Mouse (Mus musculus) neural tube, embryonic 12.5 days (tissue): ENCODE data around the gene Mboat1. TPM values are rescaled to one million over a fixed set of nuclear protein-coding genes. Genes with fewer than 3 reads are reported as not detected.

Experiments used
- ATAC-seq: fragments of 200-750 bp; cut with Nextera tagmentation; 2 replicates; pipeline ENCODE4 v1.8.0; 2017; ENCODE audit warnings: low read depth, mild to moderate bottlenecking, moderate TSS enrichment, moderate library complexity; ENCODE audit not compliant: low FRiP score
- H3K27ac ChIP-seq: fragments of 300-500 bp; sonication (generic); 2 replicates; pipeline ENCODE4 v1.5.1; 2016
- H3K27me3 ChIP-seq: fragments of 300-500 bp; sonication (generic); replicated peaks from 2 replicates; pipeline ENCODE4 v1.6.1; 2016; ENCODE audit warnings: mild to moderate bottlenecking
- H3K36me3 ChIP-seq: fragments of 300-500 bp; sonication (generic); 2 replicates; pipeline ENCODE4 v1.6.1; 2016; ENCODE audit warnings: mild to moderate bottlenecking
- H3K4me1 ChIP-seq: fragments of 300-500 bp; sonication (generic); 2 replicates; pipeline ENCODE4 v1.6.1; 2016
- H3K4me2 ChIP-seq: fragments of 300-500 bp; sonication (generic); replicated peaks from 2 replicates; pipeline ENCODE4 v1.6.1; 2016; ENCODE audit warnings: mild to moderate bottlenecking
- H3K4me3 ChIP-seq: fragments of 300-500 bp; sonication (generic); 2 replicates; pipeline ENCODE4 v1.5.1; 2016
- H3K9ac ChIP-seq: fragments of 300-500 bp; sonication (generic); 2 replicates; pipeline ENCODE4 v1.6.1; 2016; ENCODE audit warnings: mild to moderate bottlenecking
- H3K9me3 ChIP-seq: fragments of 300-500 bp; sonication (generic); 2 replicates; pipeline ENCODE4 v1.6.1; 2016; ENCODE audit warnings: mild to moderate bottlenecking
- WGBS: fragments of 180-500 bp; shearing (Covaris S2); methylation state at CpG from one replicate; pipeline ENCODE4 v1.1.7; 2016; 5-methylcytosine and 5-hydroxymethylcytosine counted together
- polyA plus RNA-seq: library from polyadenylated mRNA; unstranded; fragments of >200 nt; fragmentation: Nextera tagmentation; extraction: Ambion mirVana; gene quantifications from 2 replicates; pipeline ENCODE4 v1.2.1, GENCODE M21; 2016

Mboat1 gene
- polyA plus RNA-seq, 1 experiment from 2014 or later = 3.4 TPM

DNA sequence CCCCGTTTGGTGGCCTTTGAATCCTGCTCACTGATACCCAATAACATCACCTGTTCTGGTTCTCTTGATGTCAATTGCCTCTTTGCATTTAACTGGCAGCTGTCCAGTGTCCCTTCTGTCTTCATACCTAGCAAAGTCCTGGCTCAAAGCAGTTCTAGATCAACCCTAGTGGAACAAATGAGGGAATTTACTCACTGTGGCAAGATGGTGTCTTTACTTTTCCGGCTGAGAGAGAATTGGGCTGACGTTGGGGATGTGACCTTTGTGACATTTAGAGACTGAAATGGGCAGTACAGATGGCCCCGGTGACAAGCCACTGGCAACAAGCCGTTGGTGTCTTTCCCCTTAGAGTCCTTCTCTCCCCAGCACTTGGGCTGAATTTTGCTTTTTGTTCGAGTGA is 118.1 kb downstream of the Mboat1 start:
- no peaks in the 10 kb centered on the region for H3K9me3 ChIP-seq
- WGBS = 53% methylated on average over 6 of the region's 6 CpGs

DNA sequence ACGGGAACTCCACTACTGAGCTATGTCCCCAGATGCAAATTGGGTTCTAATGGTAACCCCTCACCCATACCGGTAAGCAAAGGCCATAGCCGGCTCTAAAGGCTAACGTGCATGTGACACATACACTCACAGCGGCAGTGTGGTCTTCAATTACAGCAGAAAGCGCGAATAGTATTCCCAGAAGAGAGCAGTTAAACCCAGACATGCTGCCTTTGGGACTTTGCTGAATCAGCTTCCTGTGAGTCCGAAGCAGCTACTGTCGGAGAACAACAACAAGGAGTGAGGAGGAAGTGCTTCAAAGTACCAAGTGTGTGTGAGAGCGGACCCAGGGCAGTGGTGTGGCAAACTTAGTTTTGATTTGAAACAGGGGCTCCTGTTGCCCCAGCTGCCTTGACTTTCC is 122.5 kb downstream of the Mboat1 start:
- Histone ChIP-seq H3K4me2 (no peak overlapping the region), H3K9me3 (no peaks in the 10 kb centered on the region), H3K4me1 (peaks cover 7% of the 10 kb centered on the region), H3K4me3 (no peak overlapping the region), H3K36me3 (no peaks in the 10 kb centered on the region), H3K27ac (no peak overlapping the region), H3K27me3 (no peaks in the 10 kb centered on the region), H3K9ac (no peak overlapping the region)
- no peak for ATAC-seq
- 71% methylated on average over 10 of the region's 10 CpGs for WGBS

More for the DNA sequence above, 118.1 kb downstream of the Mboat1 start:
- H3K27me3 ChIP-seq = 0 out of 2 replicates have a peak, but pooled peaks cover 3% of the 10 kb centered on the region
- H3K4me2 ChIP-seq = no peak overlapping the region
- ATAC-seq = no peak
- H3K4me1 ChIP-seq = peaks cover 12% of the 10 kb centered on the region
- no peak overlapping the region for H3K27ac ChIP-seq
- no peak overlapping the region for H3K4me3 ChIP-seq
- H3K9ac ChIP-seq = no peak overlapping the region
- no peaks in the 10 kb centered on the region for H3K36me3 ChIP-seq

- Histone ChIP-seq H3K36me3 (no peaks in the 10 kb centered on the region), H3K9me3 (no peaks in the 10 kb centered on the region), H3K9ac (no peak overlapping the region), H3K4me1 (peaks cover 2% of the 10 kb centered on the region), H3K4me2 (no peak overlapping the region), H3K27ac (no peak overlapping the region), H3K4me3 (no peak overlapping the region), H3K27me3 (no peaks in the 10 kb centered on the region)
- no peak for ATAC-seq
- 94% methylated on average over 9 of the region's 9 CpGs for WGBS
Measured at GRCm38 (mm10) chr13:30259326-30259725, 123.0 kb downstream of the Mboat1 start.

GRCm38 (mm10) chr13:30259912-30260560 is 123.7 kb downstream of the Mboat1 start:
- H3K4me2 ChIP-seq = no peak overlapping the region
- WGBS = 14% methylated on average over 8 of the region's 8 CpGs
- no peaks in the 10 kb centered on the region for H3K4me1 ChIP-seq
- H3K36me3 ChIP-seq = no peaks in the 10 kb centered on the region
- no peak overlapping the region for H3K27ac ChIP-seq
- no peak overlapping the region for H3K4me3 ChIP-seq
- no peaks in the 10 kb centered on the region for H3K9me3 ChIP-seq
- no peaks in the 10 kb centered on the region for H3K27me3 ChIP-seq
- no peak overlapping the region for H3K9ac ChIP-seq
- peak; percentile 59 for ATAC-seq

GRCm38 (mm10) chr13:30263681-30264080 is 127.4 kb downstream of the Mboat1 start:
- no peak for ATAC-seq
- no peak overlapping the region for H3K4me2 ChIP-seq
- H3K27me3 ChIP-seq = no peaks in the 10 kb centered on the region
- H3K9ac ChIP-seq = no peak overlapping the region
- no peaks in the 10 kb centered on the region for H3K36me3 ChIP-seq
- WGBS = 90% methylated on average over 2 of the region's 2 CpGs
- H3K27ac ChIP-seq = no peak overlapping the region
- H3K4me1 ChIP-seq = no peaks in the 10 kb centered on the region
- H3K9me3 ChIP-seq = 0 out of 2 replicates have a peak, but pooled peaks cover 5% of the 10 kb centered on the region
- no peak overlapping the region for H3K4me3 ChIP-seq

DNA sequence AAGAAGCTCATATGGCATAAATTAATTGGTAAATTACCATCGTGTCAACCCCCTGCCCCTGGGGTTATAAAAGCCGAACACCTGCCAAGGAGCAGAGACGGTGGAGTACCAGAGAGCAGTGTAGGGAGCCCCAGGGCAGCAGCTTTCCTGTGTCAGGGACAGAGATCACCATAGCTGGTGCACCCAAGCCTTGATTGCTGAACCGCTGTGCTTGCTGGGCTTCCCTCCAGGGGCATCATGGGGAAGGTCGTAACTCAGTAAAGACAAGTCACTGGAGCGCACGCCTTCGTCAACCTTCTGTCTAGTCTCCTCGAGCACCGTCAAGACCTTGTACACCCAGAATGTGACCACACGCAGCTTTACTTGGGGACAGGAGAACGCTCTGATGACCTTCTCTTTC is 128.0 kb downstream of the Mboat1 start:
- Histone ChIP-seq H3K4me2 (no peak overlapping the region), H3K9me3 (0 out of 2 replicates have a peak, but pooled peaks cover 5% of the 10 kb centered on the region), H3K9ac (no peak overlapping the region), H3K27ac (no peak overlapping the region), H3K4me1 (no peaks in the 10 kb centered on the region), H3K36me3 (no peaks in the 10 kb centered on the region), H3K4me3 (no peak overlapping the region), H3K27me3 (no peaks in the 10 kb centered on the region)
- ATAC-seq = 0 out of 2 replicates have a peak, but pooled peaks have one; percentile 17
- WGBS = 45% methylated on average over 12 of the region's 12 CpGs

- no peak overlapping the region for H3K9ac ChIP-seq
- no peak overlapping the region for H3K4me3 ChIP-seq
- H3K4me1 ChIP-seq = no peaks in the 10 kb centered on the region
- H3K4me2 ChIP-seq = no peak overlapping the region
- H3K9me3 ChIP-seq = 0 out of 2 replicates have a peak, but pooled peaks cover 5% of the 10 kb centered on the region
- WGBS = 83% methylated on average over 5 of the region's 5 CpGs
- H3K27ac ChIP-seq = no peak overlapping the region
- no peaks in the 10 kb centered on the region for H3K27me3 ChIP-seq
- H3K36me3 ChIP-seq = no peaks in the 10 kb centered on the region
- ATAC-seq = no peak
Measured at GRCm38 (mm10) chr13:30264765-30265164, 128.5 kb downstream of the Mboat1 start.

- no peaks in the 10 kb centered on the region for H3K27me3 ChIP-seq
- H3K4me1 ChIP-seq = no peaks in the 10 kb centered on the region
- no peak overlapping the region for H3K27ac ChIP-seq
- 0 out of 2 replicates have a peak, but pooled peaks cover 5% of the 10 kb centered on the region for H3K9me3 ChIP-seq
- WGBS = 86% methylated on average over 11 of the region's 11 CpGs
- no peak overlapping the region for H3K4me3 ChIP-seq
- no peak overlapping the region for H3K4me2 ChIP-seq
- no peak for ATAC-seq
- H3K9ac ChIP-seq = no peak overlapping the region
- H3K36me3 ChIP-seq = no peaks in the 10 kb centered on the region
Measured at GRCm38 (mm10) chr13:30266036-30266435, 129.7 kb downstream of the Mboat1 start.

DNA sequence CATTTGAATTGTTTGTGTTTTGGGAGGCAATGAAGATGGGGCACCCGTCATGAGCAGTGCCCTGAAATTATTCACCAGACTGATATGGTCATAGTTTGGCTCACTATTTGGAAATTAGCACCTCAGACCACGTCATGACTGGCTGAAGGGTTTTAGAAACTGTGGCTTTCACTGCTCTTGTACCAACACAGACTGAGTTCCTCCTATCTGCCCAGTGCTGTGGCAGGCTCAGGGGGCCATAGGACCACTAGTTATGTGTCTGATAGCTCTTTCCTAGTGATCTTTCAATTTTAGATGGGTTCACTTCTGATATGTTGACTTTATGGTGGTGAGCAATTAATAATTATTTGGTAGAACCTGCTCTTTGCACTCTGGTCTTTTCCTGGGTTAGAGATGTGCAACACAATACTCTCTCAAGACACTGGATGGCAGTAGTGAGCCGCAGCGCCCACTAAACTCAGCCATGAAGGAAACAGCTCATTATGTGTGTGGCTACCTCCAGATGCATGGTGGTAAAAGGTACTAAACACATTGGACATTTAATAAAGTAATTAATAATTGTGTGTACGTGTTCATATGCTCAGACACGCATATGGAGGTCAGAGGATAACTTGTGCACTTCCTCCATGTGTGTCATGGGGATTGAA is 135.9 kb downstream of the Mboat1 start:
- H3K4me3 ChIP-seq = no peak overlapping the region
- no peak overlapping the region for H3K4me2 ChIP-seq
- H3K4me1 ChIP-seq = no peaks in the 10 kb centered on the region
- 19% methylated on average over 6 of the region's 6 CpGs for WGBS
- no peaks in the 10 kb centered on the region for H3K9me3 ChIP-seq
- H3K9ac ChIP-seq = no peak overlapping the region
- H3K27me3 ChIP-seq = no peaks in the 10 kb centered on the region
- no peaks in the 10 kb centered on the region for H3K36me3 ChIP-seq
- peak; percentile 48; the same call in 1 of the 2 replicates for ATAC-seq
- no peak overlapping the region for H3K27ac ChIP-seq

Other genes starting within 250 kb of the Mboat1 start
- 13.0 and 13.9 TPM in 2 replicates for gene E2f3, start 150.4 kb upstream of the Mboat1 start, polyA plus RNA-seq
- gene Agtr1a, start 200.0 kb downstream of the Mboat1 start, polyA plus RNA-seq = 0.77 and 1.3 TPM in 2 replicates